Mouse (Mus musculus) cerebellum, adult 2 months (tissue): ENCODE measurements at regions not wholly inside any gene's neighbourhood (a gene's known extent, or its start where the extent isn't known, plus 50 kb on each side); places are given as distances from the start of the nearest gene placed in this dataset.

Source experiments
- DNase-seq, 2 experiments: peaks; one replicate each; pipeline ENCODE4 v3.0.0; 2021
- H3K27ac ChIP-seq: fragments of 200-500 bp; 2 replicates; pipeline ENCODE4 v1.5.1; 2012; ENCODE audit warnings: low read length, control low read depth, inconsistent platforms; ENCODE audit not compliant: insufficient read depth
- H3K27me3 ChIP-seq: fragments of 200-500 bp; 2 replicates; pipeline ENCODE4 v1.6.1; 2012; ENCODE audit warnings: inconsistent platforms, mild to moderate bottlenecking, low read length, moderate library complexity; ENCODE audit not compliant: control insufficient read depth, insufficient read depth
- H3K4me1 ChIP-seq: fragments of 200-500 bp; 2 replicates; pipeline ENCODE4 v1.6.1; 2011; ENCODE audit warnings: low read length; ENCODE audit not compliant: control insufficient read depth, insufficient read depth
- H3K4me3 ChIP-seq: fragments of 200-500 bp; replicated peaks from 2 replicates; pipeline ENCODE3; 2011; ENCODE audit warnings: mild to moderate bottlenecking, low read depth, low read length, control low read depth; ENCODE audit not compliant: insufficient read depth
- CTCF ChIP-seq: fragments of 200-500 bp; IDR thresholded peaks from 2 replicates; pipeline ENCODE4 v1.5.1; 2011; ENCODE audit warnings: low read depth, mild to moderate bottlenecking, control low read depth, low read length, moderate library complexity, borderline replicate concordance; ENCODE audit not compliant: insufficient read depth
- POLR2A ChIP-seq: fragments of 200-500 bp; IDR thresholded peaks from 2 replicates; pipeline ENCODE4 v1.6.1; 2011; ENCODE audit warnings: low read length, control low read depth, borderline replicate concordance; ENCODE audit not compliant: insufficient read depth
- WGBS: fragments of 180-500 bp; shearing (Covaris S2); methylation state at CpG from one replicate; pipeline ENCODE4 v1.1.7; 2018; 5-methylcytosine and 5-hydroxymethylcytosine counted together

DNA sequence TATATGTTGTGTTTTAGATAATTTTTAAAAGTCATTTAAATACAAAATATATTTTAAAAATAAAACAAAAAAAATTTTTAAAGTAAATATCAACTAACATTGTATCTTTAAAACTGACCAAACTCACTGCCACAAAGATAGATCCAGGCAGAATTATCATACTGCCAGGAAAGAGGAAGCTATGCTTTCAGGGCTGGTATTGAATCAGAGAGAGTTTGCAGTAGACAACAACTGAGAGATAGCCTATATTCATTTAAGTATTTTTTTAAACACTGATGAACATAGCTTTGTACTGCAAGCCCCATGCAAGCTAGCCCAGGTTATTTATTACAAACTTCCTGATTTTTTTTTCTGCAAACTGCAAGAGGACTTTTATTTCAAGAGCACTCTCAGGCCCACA is 142.0 kb upstream of the Arhgap18 start:
- Histone ChIP-seq H3K27ac (no peak overlapping the region), H3K27me3 (no peaks in the 10 kb centered on the region), H3K4me1 (no peaks in the 10 kb centered on the region), H3K4me3 (no peak overlapping the region)
- TF ChIP-seq CTCF (no peak), POLR2A (no peak)
- DNase-seq: no peak

DNA sequence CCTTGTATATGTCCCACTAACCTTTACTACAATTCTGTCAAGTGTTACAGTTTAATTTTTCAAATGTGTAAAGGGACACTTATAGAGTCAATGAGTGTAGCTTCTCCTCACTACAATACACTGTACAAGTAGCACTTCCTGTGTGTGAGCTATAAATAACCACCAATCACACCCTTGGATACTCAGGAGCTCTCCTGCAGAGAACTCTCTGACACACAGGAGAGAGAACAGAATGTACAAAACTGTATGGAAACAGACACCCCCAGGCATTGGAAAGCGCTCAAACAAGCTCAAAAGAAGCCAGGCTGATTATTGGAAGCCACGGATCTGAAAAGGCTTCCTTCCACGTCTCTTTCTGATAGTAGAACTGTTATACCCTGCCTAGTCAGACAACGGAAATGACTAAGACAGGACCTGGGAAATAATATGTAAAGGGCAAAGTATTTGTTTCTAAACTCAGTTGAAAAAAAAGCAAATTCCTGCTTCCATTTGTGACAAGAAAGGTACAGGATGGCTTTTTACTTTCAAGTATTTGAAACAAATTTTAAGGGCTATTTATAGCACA is 122.9 kb upstream of the Arhgap18 start:
- no peak for TF ChIP-seq POLR2A
- TF ChIP-seq CTCF: no peak
- 34% methylated on average over 4 of the region's 4 CpGs for WGBS
- no peak overlapping the region for H3K27ac ChIP-seq
- no peaks in the 10 kb centered on the region for H3K4me1 ChIP-seq
- H3K4me3 ChIP-seq: no peak overlapping the region
- DNase-seq: no peak
- H3K27me3 ChIP-seq: no peaks in the 10 kb centered on the region

- H3K4me3 ChIP-seq: no peak overlapping the region
- no peaks in the 10 kb centered on the region for H3K27me3 ChIP-seq
- no peaks in the 10 kb centered on the region for H3K4me1 ChIP-seq
- no peak overlapping the region for H3K27ac ChIP-seq
- WGBS: 85% methylated on average over 5 of the region's 5 CpGs
- DNase-seq: no peak
- no peak for TF ChIP-seq CTCF
- TF ChIP-seq POLR2A: no peak
These were observed 121.0 kb upstream of the Arhgap18 start for GRCm38 (mm10) chr10:26632266-26632665.

GRCm38 (mm10) chr10:26637459-26637858 is 115.8 kb upstream of the Arhgap18 start:
- H3K4me1 ChIP-seq: no peaks in the 10 kb centered on the region
- 78% methylated on average over 3 of the region's 3 CpGs for WGBS
- no peak for DNase-seq
- H3K27ac ChIP-seq: no peak overlapping the region
- H3K4me3 ChIP-seq: no peak overlapping the region
- TF ChIP-seq CTCF: no peak
- TF ChIP-seq POLR2A: no peak
- no peaks in the 10 kb centered on the region for H3K27me3 ChIP-seq

GRCm38 (mm10) chr10:26638056-26638455 is 115.2 kb upstream of the Arhgap18 start:
- TF ChIP-seq CTCF (no peak), POLR2A (no peak)
- no peaks in the 10 kb centered on the region for H3K27me3 ChIP-seq
- no peak for DNase-seq
- 37% methylated on average over 4 of the region's 4 CpGs for WGBS
- H3K4me1 ChIP-seq: no peaks in the 10 kb centered on the region
- no peak overlapping the region for H3K27ac ChIP-seq
- H3K4me3 ChIP-seq: no peak overlapping the region

DNA sequence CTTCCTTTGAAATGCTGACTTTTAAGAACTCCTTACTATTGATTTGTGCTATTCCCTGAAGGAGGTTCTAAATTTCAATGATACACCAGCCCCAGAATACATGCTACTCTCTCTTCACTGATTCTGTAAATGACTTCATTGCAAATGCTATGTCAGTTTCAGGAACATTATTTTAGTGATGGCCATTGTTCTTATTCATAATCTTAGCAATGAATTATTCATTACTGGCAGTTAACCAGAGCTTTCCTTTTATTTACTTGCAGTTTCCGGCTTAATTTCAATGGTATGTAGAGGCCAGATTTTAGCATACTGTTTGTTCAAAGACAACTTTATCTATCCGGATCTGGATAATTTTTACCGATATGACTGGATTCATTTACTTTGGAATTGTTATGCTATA is 114.1 kb upstream of the Arhgap18 start:
- 13% methylated on average over 3 of the region's 3 CpGs for WGBS
- no peak overlapping the region for H3K27ac ChIP-seq
- DNase-seq: no peak

DNA sequence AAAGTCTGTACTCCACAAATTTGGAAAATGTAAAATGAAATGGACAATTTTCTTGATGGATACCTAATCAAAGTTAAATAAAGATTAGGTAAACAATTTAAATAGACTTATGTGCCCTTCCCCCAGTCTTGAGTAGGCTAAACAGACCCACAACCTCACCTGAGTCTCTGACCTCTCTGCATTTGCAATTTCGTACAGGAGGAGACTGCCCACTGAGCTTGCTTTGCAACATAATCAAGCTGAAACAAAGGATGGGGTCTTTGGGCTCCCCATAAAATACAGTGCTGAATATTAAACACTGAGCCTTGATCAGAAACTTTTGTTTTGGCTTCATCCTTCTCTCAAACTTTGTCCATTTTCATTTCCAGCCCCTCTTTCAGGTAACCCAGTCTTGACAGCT is 100.1 kb upstream of the Arhgap18 start:
- no peak for TF ChIP-seq POLR2A
- TF ChIP-seq CTCF: no peak
- DNase-seq: no peak
- Histone ChIP-seq H3K27me3 (no peaks in the 10 kb centered on the region), H3K4me1 (no peaks in the 10 kb centered on the region), H3K27ac (no peak overlapping the region), H3K4me3 (no peak overlapping the region)
- 42% methylated on average over 1 of the region's 1 CpGs for WGBS

More for the DNA sequence above, 114.1 kb upstream of the Arhgap18 start:
- Histone ChIP-seq H3K4me1 (no peaks in the 10 kb centered on the region), H3K27me3 (no peaks in the 10 kb centered on the region), H3K4me3 (no peak overlapping the region)
- TF ChIP-seq CTCF (no peak), POLR2A (no peak)

GRCm38 (mm10) chr10:26664270-26664669 is 89.0 kb upstream of the Arhgap18 start:
- TF ChIP-seq POLR2A (no peak), CTCF (no peak)

More at GRCm38 (mm10) chr10:26664270-26664669, 89.0 kb upstream of the Arhgap18 start:
- Histone ChIP-seq H3K27me3 (no peaks in the 10 kb centered on the region), H3K27ac (no peak overlapping the region), H3K4me1 (no peaks in the 10 kb centered on the region), H3K4me3 (no peak overlapping the region)
- DNase-seq: no peak
